In the genomic region with DNA sequence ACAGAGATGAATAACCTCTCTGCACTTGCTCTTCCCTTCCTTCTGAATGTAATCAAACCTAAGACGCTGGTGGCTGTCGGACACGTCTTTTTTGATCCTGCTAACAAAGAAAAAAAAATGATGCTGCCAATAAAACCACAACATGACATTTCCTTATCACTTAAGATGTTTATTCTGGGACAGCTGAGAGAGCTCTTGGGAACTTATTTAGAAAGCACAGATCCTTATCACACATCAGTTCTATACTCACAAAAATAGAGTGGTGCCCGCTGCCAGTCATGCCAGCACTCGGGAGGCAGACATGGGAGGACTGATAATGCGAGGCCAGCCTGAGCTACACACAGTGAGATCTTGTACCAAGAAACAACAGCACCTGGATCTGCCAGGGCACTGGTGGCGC, we compare ENCODE assay signal across 29 mouse cellular contexts. TPM values are rescaled to one million over a fixed set of nuclear protein-coding genes. Genes with fewer than 3 reads are reported as not detected.
"Had no signal": no experiment of that assay in that cellular context is flagged by ENCODE, and none has a peak within 500 bp of the region (broad histone marks: within the 10 kb centered on the region; RNA-seq: fewer than 3 reads in every experiment).

No protein-coding gene starts in this region.

- H3K4me1 ChIP-seq: limb, embryonic 12.5 days; midbrain, embryonic 13.5 days; neural tube, embryonic 12.5 days; neural tube, embryonic 15.5 days had no signal

- H3K36me3 ChIP-seq: limb, embryonic 12.5 days; limb, embryonic 15.5 days; midbrain, embryonic 13.5 days; neural tube, embryonic 12.5 days; neural tube, embryonic 15.5 days had no signal

- H3K9me3 ChIP-seq: limb, embryonic 12.5 days; limb, embryonic 15.5 days; midbrain, embryonic 13.5 days; neural tube, embryonic 12.5 days; neural tube, embryonic 15.5 days had no signal

- H3K27me3 ChIP-seq: limb, embryonic 15.5 days; midbrain, embryonic 13.5 days; neural tube, embryonic 12.5 days; neural tube, embryonic 15.5 days had no signal

- DNase-seq: kidney, adult 18-20 months; kidney, adult 9 months; kidney, postnatal 14 days; kidney, postnatal 4 days; layer of hippocampus, adult 9-11 months; left cerebral cortex, postnatal 4 days; liver, postnatal 0 days; lung, embryonic 14.5 days; lung, postnatal 10 days; right cerebral cortex, adult 18-20 months; right cerebral cortex, postnatal 14 days; right cerebral cortex, postnatal 4 days; thymus, adult 18-20 months; thymus, postnatal 36 days had no signal

- H3K4me3 ChIP-seq: layer of hippocampus, adult 2 months; limb, embryonic 12.5 days; limb, embryonic 15.5 days; midbrain, embryonic 13.5 days; neural tube, embryonic 12.5 days; neural tube, embryonic 15.5 days had no signal

- H3K9ac ChIP-seq: limb, embryonic 12.5 days; limb, embryonic 15.5 days; liver, embryonic 14.5 days; liver, postnatal 0 days; lung, embryonic 14.5 days; midbrain, embryonic 13.5 days; neural tube, embryonic 12.5 days; neural tube, embryonic 15.5 days had no signal

- H3K27ac ChIP-seq: layer of hippocampus, adult 2 months; limb, embryonic 12.5 days; limb, embryonic 15.5 days; liver, embryonic 14.5 days; macrophage; midbrain, embryonic 13.5 days; neural tube, embryonic 12.5 days; neural tube, embryonic 15.5 days had no signal

- ATAC-seq: intestine, embryonic 16.5 days; liver, postnatal 0 days; midbrain, embryonic 13.5 days had no signal

- H3K4me2 ChIP-seq: limb, embryonic 12.5 days; limb, embryonic 15.5 days; liver, embryonic 11.5 days; lung, embryonic 14.5 days; midbrain, embryonic 13.5 days; neural tube, embryonic 12.5 days; neural tube, embryonic 15.5 days had no signal

RNA-seq across cellular contexts. Expression of gene Irgc1, which starts 12.2 kb away (rescaled TPM):
- total RNA-seq: layer of hippocampus, adult 2 months; layer of hippocampus, postnatal 25 days; left cerebral cortex, postnatal 4 days; midbrain, postnatal 0 days had no signal
- polyA plus RNA-seq: kidney, embryonic 16.5 days; limb, embryonic 12.5 days; liver, embryonic 11.5 days; liver, embryonic 14.5 days; lung, embryonic 14.5 days; macrophage; midbrain, embryonic 13.5 days; midbrain, postnatal 0 days; neural tube, embryonic 12.5 days; neural tube, embryonic 15.5 days had no signal

RNA-seq across cellular contexts. Expression of gene Plaur, which starts 22.4 kb away (rescaled TPM):
- polyA plus RNA-seq: testis, adult 2 months had no signal

RNA-seq across cellular contexts. Expression of gene Cadm4, which starts 41.9 kb away (rescaled TPM):
- total RNA-seq: megakaryocyte, adult 5-6 weeks had no signal
- polyA plus RNA-seq: macrophage had no signal
